Mouse (Mus musculus) cerebellum, adult 11-12 months (tissue): ENCODE measurements around the gene Txlnb.
"Not testable (repeated sequence)": the region's sequence is repeated elsewhere in the genome, so short reads cannot be mapped to it uniquely, and the experiment has no call there.

Experiments
- DNase-seq: peaks from one replicate; pipeline ENCODE4 v3.0.0; 2022

The Txlnb gene

DNA sequence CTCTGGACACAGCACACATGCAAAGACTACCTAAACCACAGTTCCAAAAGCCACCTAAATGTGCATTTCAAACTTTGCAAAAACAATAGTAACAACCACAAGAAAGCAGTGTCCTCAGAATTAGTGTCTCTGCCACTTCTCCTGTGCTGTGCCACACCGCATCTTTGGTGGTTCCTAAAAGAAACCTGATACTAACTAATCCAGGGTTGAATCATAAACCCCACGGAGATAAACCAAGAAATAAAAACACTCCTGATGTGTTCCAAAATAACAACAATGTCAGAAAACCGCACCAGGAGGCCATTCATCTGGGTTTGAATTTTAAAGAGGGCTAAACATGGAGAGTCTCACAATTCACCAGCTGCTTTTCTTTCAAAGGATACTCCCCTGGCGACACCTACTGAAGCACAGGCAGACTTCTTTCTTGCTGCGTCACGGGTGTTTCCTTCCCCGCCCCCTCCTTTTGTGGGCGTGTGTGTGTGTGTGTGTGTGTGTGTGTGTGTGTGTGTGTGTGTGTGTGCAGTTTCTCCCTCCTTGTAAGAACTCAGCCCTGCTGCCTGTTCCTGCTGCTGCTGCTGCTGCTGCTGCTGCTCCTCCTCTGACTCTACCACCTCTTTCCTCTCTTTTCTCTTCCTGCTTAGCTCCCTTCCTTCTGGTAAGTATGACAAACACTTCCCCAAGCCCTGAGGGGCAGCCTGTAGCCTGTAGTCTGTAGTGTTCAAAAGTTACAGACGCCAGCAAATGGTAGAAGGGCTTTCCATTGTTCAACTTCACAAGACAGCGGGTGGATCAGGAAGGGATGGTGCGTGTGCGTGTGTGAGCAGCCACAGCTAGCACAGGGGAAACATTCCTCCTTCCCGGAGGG lies at the start of gene Txlnb:
Gene Txlnb, plus strand, starts transcription at position 460 of the 865 bp plus-strand sequence.
- DNase-seq = no peak

DNA sequence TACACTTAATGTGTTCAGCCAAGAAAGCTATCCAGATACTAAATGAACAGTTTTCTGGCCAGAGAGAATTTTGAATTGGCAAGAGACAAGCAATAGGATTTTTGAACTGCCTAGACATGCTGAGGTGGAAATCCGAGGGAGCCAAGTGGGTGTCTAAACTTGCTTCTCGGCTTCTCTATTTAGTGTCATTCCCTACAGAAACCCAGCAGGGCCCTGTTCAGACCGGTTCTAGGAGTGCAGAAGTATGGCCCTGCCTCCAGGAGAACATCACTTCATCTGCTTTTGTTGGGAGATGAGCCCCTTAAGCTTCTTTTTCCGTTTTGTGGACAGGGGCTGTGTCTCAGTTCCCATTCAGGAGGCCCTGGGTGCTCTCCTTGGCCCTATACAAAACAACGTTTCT lies 43.5 kb upstream of the Txlnb start:
- DNase-seq = no peak

DNA sequence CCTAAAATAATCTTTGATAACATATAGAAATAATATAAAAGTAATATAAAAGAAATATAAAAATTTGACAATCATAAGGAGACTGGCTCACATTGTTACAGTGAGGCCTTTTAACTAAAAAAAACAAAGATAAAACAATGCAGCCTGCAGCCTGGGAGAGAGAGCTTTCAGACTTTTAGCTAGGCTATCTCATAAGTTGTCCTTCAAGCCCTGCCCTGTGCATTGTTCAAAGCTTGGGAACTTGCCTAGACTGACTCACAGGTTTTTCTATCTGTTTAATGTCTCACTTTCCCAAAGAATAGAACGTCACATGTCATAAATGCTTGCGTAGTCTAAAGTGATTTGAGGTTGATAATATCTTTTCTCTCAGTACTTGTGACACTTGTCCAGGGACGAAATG lies 36.3 kb upstream of the Txlnb start:
- DNase-seq = no peak

DNA sequence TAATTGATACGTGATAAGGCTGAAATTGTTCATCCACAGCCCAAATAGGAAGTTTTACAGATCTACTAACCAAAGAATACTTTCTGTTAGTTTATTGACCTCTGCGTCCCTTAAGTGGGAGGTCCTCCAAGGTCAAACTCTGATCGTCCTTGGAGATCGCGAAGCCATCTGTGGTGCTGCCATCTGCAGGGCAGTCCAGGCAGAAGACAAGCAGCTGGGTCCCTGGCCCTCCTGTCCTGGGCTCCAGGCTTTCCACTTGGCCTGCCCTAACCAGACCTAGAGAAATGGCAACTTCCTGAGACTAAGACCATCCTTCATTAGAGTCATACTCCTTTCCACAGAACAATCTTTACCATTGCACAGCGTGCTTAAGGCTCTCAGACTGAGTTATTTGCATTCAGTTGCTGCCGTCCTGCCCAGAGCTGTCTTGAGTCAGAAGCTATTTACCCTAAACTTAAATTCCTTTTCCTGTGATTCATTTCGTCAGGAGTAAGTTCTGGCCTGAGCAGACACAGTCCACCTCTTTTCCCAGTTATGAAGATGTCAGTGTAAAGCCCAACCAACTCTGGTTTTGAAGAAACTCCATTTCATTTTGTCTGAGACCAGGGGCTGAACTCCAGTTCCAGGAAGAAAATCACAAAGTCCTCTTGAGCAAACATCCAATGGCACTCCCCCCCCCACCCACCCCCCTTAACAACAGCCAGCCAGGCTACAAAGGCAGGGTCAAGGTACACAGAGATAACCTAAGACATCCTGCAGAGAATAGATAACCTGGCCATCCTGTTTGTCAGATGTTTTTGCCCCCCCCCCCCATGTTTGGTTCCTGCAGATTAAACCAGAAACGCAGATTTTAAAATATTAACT lies 35.0 kb upstream of the Txlnb start:
- no peak for DNase-seq

DNA sequence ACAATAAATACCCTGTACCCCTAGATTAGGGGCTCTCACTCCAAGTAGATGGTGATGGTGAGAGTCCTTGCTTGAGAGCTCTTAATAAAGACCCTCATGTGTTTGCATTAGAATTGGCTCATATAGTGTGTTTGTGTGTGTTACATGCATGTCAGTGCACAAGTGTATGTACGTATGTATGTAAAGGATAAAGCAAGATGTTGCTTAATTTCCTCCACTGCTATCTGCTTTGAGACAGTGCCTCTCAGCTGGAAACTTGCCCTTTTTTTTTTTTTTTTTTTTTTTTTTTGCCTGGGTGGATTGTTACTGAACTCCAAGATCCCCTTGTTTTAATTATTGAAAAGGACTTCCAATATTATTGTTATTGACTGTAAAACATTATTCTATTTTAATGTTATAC lies 34.4 kb upstream of the Txlnb start:
- DNase-seq = no peak

DNA sequence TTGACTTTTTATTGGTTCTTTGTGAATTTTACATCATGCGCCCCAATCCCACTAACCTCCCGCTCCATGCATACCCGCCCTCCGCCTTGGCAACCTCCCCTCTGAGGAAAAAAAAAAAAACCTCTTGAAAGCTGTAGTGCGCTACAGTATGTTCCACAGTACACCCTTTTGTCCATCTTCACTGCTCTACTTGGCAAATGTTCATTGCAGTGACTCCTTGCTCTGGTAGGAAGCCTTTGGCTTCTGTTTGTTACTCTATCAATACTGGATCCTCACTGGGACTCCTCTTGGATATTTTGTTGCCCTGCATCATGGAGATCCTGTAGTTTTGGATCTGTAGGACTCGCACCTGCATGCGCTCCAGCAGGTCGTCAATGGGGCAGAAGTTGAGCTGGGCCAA lies 33.1 kb upstream of the Txlnb start:
- DNase-seq = no peak

DNA sequence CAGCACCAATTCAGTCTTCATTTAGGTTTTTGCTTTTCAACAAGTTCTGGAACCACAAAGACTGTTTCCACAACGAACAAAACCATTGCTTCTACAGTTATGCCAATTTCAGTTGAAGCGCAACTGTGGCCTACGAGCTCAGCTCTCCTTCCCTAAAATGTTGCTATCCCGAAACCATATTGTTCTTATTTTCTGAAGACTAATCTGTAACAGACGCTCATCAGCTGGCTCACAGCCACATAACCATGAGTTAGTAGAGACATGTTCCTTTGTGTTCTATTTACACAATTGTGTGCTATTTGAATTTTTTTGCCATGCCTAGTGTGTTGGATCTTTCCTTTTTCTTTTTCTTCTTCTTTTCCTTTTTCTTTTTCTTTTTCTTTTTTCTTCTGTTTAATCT lies 26.2 kb upstream of the Txlnb start:
- DNase-seq = no peak

DNA sequence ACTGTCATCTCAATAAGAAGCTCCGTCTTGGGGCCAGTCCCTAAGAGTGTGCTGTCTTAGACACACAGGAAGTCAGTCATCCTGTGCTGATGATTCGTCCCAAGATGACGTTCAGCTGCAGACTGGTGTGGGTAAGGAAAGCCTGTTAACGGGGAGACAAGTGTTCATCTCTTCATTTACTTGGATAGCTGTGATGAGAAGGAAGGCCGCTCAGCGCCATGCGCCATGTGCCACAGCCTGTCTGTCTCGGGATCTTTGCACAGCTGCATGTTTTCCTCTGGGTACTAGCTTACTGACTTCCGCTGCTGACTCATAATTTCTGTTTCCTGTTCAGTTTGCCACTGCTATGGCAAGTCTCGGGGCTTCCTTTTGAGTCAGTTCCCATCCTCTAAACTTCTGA lies 23.7 kb upstream of the Txlnb start:
- no peak for DNase-seq

DNA sequence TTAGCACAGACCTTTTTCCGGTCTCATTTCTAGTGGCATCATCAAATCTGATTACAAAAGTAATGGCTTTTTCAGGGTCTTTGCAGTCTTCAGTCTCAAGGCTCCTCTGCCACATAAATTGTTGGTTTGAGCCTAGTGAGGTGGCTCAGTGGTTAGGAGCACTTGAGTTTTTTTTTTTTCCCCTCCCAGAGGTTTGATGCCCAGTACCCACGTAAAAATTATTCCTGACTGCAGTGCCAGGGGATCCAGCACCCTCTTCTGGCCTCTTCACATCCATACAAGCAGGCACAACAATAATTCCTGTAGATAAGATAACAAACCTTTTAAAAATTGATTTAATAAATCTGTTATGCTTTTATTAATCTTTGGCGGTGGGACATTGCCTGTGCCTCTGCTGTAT lies 21.7 kb upstream of the Txlnb start:
- no peak for DNase-seq

DNA sequence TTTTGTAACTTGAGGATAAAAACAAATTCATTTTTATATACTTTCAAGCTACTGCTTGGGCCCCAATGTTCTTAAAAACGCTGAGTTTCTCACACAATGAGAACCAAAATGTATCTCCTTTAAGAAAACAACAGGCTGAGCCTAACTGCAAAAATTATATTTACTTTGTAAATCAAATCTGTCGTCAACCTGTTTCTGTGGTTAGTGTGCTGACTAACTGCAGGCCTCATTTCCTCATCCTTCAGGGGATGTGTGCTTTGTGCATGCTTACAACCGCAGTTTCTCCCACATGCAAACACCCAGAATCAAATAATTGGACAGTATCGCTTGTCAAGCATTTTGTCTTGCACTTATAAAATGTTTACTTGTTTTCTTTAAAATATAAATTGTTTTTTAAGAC lies 20.9 kb upstream of the Txlnb start:
- DNase-seq = no peak

DNA sequence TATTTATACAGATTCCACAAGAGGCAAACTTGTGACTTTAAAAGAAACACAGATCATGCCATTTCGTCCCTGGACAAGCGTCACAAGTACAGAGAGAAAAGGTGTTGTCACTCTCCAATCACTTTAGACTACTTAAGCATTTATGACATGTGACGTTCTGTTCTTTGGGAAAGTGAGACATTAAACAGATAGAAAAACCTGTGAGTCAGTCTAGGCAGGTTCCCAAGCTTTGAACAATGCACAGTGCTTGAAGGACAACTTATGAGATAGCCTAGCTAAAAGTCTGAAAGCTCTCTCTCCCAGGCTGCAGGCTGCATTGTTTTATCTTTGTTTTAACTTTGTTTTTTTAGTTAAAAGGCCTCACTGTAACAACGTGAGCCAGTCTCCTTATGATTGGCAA lies 19.3 kb upstream of the Txlnb start:
- not testable (repeated sequence) for DNase-seq

DNA sequence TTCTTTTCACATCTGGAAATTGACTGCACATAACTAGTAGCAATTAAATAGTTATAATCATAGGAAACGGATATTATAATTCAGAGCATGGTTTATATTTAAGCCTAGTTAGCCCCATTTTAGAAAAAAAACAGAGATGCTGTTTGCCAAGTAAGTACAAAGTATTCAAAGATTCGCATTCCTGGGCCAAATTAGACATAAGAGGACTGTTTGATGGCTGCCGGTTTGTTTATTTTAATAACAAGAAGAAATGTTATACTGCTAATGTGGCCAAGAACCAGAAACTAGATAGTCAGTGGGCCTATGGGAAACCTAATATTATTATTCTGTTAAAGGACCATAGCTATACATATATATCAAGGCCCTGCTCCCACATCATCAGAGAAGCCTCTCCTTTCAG lies 9.3 kb upstream of the Txlnb start:
- DNase-seq = no peak

DNA sequence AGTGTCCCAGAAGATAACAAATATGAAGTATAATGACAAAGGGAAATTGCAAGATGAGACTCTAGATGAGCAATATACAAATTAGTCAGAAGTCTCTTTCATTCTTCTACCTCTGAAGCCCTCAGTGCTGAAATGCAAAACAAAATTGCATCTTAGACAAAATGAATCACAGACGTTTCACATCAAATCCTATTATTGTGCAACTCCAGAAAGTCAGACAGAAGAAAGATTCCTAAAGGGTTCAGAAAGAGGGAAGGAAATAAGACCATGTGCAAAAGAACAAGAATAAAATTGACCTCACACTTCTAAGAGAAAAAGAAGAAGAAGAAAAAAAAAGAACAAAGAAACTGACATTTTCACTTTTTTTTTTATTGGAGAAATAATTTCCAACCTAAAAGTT lies 8.1 kb upstream of the Txlnb start:
- no peak for DNase-seq

DNA sequence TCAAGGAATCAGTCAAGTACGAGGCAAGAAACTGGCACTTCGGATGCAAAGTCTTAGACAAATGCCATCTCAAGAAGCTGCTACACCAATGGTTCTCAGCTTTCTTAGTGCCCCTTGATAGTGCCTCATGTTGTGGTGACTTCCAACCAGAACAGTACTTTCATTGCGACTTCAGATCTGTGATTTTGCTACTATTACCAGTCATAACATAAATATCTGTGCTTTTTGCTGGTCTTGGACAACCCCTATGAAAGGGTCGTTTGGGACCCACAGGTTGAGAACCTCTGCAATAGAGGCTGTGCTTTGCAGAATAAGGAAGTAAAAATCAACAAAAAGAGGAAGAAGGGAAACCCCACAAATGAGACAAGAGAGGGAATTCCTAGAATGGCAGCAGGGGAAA lies 7.7 kb upstream of the Txlnb start:
- no peak for DNase-seq

DNA sequence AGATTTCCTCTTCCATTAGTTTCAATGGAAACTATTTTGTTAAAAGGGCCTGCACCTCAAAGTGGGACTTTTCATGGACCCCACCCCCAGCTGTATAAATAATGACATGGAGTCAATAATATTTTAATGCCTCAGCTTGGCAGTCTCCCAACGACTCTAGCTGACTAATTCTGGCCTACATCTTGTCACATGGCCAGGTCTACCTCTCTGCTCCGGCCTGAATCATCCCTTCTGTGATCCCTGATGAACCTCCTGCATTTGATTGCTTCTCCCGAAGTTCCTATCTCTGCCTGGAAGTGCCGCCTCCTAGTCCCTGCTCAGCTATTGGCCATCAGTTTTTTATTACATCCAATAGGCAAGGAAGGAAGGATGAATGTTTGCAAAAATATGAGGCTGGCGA lies 2.1 kb upstream of the Txlnb start:
- no peak for DNase-seq

DNA sequence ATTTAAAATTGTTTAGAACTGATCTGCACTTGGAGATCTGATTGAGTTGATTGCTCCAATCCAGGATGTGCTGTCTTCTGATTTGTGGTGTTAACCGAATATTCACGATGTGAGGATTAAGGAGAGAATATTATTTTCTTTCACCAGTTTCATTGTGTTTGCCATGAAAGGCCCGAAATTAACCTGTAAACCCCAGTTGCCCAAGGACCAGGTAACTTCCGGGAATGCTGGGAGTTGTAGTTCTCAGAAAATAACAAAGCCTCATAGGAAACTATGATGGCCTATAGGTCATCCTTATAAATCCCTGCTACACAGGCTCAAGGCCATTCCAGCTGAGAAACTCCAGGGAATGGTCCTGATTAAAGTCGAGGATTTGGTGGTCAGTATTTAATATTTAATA lies 1.6 kb upstream of the Txlnb start:
- DNase-seq = no peak

DNA sequence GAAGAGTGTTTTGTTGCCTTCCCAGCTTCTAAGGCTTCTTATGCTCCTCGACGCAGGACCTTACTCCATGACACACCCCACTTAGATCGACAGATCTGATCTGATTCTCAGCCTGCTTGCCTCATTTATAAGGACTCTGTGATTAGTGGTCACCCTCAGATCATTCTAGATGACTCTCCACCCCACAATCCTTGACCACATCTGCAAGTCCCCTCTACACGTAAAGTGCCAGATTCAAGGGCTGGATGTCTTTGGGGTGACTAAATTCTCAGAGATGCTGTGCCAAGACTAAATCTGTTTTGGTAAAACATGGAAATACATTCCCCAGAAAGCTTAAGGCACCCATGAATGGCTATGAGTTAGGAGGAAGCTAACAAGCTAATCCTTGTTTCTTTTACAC lies 799 bp upstream of the Txlnb start:
- no peak for DNase-seq

DNA sequence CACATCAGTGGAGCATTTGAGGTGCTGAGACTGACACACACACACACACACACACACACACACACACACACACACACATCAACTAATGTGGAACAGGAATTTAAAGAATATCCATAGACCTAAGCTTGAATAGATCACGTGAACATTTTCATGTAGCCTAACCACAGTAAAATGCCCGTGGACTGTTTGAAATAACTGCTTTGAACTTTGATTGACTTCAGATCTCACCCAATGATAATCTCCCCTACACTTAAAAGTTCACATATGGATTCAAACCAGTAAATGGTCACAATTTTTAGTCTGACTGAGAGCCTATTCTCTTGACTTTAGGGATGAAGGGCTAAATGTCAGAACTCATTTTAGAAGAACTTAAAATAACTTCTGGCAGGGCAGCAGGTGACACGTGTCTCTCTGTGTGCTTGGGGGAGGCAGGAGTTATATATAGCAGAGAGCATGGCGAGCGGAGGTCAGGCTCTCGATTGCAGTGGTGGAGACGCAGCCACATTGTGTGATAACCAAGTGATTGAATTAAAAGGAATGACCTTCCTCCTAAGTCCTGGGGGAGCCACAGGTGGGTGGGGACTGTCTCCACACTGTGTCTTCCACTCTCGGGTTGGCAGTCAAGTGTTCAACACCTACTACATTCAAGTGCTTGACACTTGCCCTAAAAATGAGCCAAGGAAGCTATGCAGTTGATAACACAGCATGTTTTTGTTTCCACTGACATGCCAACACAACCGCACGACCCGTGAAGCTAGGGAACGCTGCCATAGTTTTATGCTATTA lies 1.0 kb downstream of the Txlnb start:
- DNase-seq = no peak

DNA sequence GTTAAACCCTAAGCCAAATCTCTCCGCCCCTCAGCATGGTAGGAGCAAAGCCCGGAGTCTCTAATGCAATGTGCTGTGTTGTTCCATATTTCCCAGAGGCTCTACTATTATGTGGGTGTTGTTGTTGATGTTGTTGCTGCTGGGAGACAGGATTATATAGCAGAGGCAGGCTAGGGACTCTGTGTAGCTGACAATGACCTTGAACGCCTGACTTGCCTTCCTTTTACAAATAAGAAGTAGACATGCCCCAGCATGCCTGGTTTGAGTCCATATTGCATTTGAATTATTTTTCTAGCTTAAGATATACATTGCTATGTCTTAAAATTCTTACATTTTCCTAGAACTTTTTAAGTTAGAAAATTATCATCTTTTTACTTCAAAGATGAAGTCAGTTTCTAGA lies 1.7 kb downstream of the Txlnb start:
- no peak for DNase-seq

DNA sequence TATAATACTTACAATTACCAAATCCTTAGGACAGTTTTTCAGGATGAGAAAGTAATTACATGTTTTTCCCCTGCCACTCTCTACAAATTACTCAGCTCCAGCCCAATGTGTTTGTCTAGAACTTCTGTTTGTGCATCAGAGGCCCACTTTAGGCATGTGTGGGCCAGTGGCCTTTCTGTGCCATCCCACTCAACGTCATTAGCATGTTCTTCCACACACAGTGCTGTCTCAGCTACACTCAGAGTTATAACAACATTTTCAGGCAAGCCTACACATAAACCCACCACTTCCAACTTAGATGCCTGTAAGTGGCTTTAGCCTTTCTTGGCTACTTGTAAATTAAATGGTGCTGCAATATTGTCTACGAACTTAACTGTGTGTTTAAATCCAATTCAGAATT lies 5.8 kb downstream of the Txlnb start:
- DNase-seq = no peak

DNA sequence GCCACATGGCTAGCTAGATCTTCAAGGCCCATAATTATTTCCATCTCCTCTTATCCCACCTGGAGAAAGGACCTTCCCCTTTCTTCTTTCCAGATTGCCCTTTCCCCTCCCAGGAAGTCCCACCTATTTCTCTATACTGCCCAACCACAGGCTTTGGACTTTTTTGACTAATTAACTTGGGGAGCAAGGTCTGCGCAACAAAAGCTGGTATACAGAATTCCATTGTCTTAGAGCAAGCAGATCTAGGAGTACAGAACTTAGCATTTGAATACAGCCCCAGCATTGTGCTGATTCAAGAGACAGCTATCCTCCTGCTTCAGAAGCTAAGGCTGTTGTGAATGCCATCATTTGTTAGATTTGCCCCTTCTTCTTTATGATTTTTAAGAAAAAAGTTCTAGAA lies 12.5 kb downstream of the Txlnb start:
- no peak for DNase-seq

DNA sequence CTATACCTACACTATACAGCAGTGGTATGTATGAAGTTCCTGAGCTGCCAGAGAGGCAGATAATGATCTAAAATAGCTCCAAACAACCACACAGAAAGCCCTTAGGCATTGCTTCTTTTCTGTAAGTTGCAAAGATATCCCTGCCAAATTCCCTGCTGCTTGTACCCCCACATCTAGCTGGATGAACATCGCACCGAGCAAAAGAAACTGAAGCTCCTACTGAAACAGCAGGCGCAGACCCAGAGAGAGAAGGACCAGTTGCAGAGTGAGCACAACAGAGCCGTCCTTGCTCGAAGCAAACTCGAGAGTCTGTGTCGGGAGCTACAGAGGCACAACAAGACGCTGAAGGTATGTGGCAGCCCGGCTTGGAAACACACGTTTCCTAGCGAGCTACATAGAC lies 19.0 kb downstream of the Txlnb start:
- no peak for DNase-seq

DNA sequence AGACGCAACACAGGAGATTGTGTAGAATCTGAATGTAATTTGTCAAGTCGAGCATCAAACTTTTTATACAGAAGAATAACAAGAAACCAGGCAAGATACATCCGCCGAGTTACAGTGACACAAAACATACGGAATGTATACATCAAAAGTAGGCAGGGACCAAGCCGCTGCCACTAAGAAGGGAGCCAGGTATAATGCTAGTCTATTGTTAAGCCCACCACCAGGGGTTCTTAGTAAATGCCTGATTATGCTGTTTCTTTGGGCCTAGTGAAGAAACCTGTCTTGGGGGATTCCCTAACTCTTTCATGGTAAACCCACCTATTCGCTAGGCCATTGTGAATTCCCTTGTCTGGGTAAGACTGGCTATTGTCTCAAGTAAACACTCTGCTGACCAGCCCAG lies 24.4 kb downstream of the Txlnb start:
- not testable (repeated sequence) for DNase-seq

DNA sequence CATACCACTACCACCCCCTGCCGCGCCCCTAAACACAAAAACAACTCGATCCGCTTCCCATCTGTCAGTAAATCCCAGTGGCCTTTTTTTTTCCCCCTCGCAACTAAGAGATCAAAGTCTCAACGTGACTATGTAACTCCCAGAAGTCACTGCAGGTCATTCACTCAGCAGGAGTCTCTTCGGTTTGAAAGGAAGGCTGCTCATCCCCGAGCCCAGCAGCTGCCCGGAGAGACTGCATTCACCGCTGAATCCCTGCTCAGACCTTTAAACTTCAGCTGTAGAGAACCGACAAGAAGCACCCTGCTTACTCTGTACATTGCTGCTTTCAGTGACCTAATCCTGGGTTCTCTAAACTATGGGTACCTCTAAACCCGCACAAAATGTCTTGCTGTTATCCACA lies 31.4 kb downstream of the Txlnb start:
- DNase-seq = no peak
